In genomic region chr2:125606220-125606845, GRCm38 (mm10) we compare ENCODE assay signal across 10 mouse cellular contexts. TPM values are rescaled to one million over a fixed set of nuclear protein-coding genes. Genes with fewer than 3 reads are reported as not detected.
DNase-seq lines count a peak whose midpoint lies in the region; ATAC-seq and TF ChIP-seq lines count a peak whose summit lies in the region.
"Had no signal": no experiment of that assay in that cellular context is flagged by ENCODE, and none has a peak within 500 bp of the region (broad histone marks: within the 10 kb centered on the region; RNA-seq: fewer than 3 reads in every experiment).

No protein-coding gene starts in this region.

- intact Hi-C loops in heart, adult 2 months (cut with DNase I): no loop called here
- intact Hi-C loops in gastrocnemius, postnatal 36 days (cut with DNase I): loop anchor here (5.0 kb wide), 1 partner anchor 354 kb away; no protein-coding TSS in a partner anchor

- ATAC-seq in lung, embryonic 16.5 days (ENCODE audit: low read depth): peak; percentile 93
- no peak for ATAC-seq in CD4-positive, CD25-positive, alpha-beta regulatory T cell, adult 4 months
- ATAC-seq in megakaryocyte progenitor cell, adult 5-6 weeks (replicated peaks; ENCODE audit: poor library complexity): no peak

- no peak overlapping the region for H3K4me2 ChIP-seq in lung, embryonic 16.5 days (ENCODE audit: low read depth, low read length)

- peaks cover 2% of the 10 kb centered on the region; the same call in 1 of the 2 replicates for H3K4me1 ChIP-seq in heart, adult 2 months (ENCODE audit: control insufficient read depth, insufficient read depth, low read length)
- no peaks in the 10 kb centered on the region for H3K4me1 ChIP-seq in heart, embryonic 10.5 days
- H3K4me1 ChIP-seq in lung, embryonic 16.5 days (replicated peaks; ENCODE audit: control insufficient read depth, insufficient read depth, low read length): peaks cover 10% of the 10 kb centered on the region

- no peak overlapping the region for H3K9ac ChIP-seq in heart, adult 2 months (ENCODE audit: low read depth, low read length)
- no peak overlapping the region for H3K9ac ChIP-seq in lung, embryonic 16.5 days (ENCODE audit: low read length)

- no peak for TF ChIP-seq POLR2A in heart, adult 2 months (IDR thresholded peaks at IDR 0.05; ENCODE audit: insufficient read depth, low read depth, low read length)

- TF ChIP-seq CTCF in heart, adult 2 months (IDR thresholded peaks at IDR 0.05): no peak

- DNase-seq in heart, adult 2 months: peak; percentile 51 to 69
- no peak for DNase-seq in heart, embryonic 10.5 days (ENCODE audit: low spot score)
- DNase-seq in NIH3T3 (ENCODE audit: low read depth): peak; percentile 31
- peak; percentile 49 to 53 for DNase-seq in gastrocnemius, postnatal 36 days
- no peak for DNase-seq in B cell, adult 2 months
- DNase-seq: cerebellum, postnatal 36 days; kidney, adult 18-20 months had no signal

- no peak overlapping the region for H3K27ac ChIP-seq in heart, adult 2 months
- H3K27ac ChIP-seq in heart, embryonic 10.5 days: no peak overlapping the region
- H3K27ac ChIP-seq in lung, embryonic 16.5 days (ENCODE audit: low read length): peak overlapping the region; percentile 85

- no peaks in the 10 kb centered on the region for H3K36me3 ChIP-seq in heart, adult 2 months (ENCODE audit: control insufficient read depth, insufficient read depth, low read length)
- H3K36me3 ChIP-seq in heart, embryonic 10.5 days: peaks cover 71% of the 10 kb centered on the region
- peaks cover 21% of the 10 kb centered on the region for H3K36me3 ChIP-seq in lung, embryonic 16.5 days (ENCODE audit: control insufficient read depth, insufficient read depth, low read length)

- no peaks in the 10 kb centered on the region for H3K27me3 ChIP-seq in heart, adult 2 months (ENCODE audit: control insufficient read depth, insufficient read depth, low read length)
- no peaks in the 10 kb centered on the region for H3K27me3 ChIP-seq in heart, embryonic 10.5 days (ENCODE audit: insufficient read depth, poor library complexity, severe bottlenecking)
- H3K27me3 ChIP-seq in lung, embryonic 16.5 days (ENCODE audit: control insufficient read depth, insufficient read depth, low read depth, low read length): no peaks in the 10 kb centered on the region

- no peaks in the 10 kb centered on the region for H3K79me2 ChIP-seq in heart, adult 2 months (replicated peaks; ENCODE audit: control insufficient read depth, insufficient read depth, low read length)

- H3K4me3 ChIP-seq in heart, adult 2 months: no peak overlapping the region
- no peak overlapping the region for H3K4me3 ChIP-seq in heart, embryonic 10.5 days
- H3K4me3 ChIP-seq in lung, embryonic 16.5 days (ENCODE audit: low read length): no peak overlapping the region

- 62% methylated on average over 17 of the region's 17 CpGs for WGBS in heart, adult 2 months
- WGBS in heart, embryonic 10.5 days: 85% methylated on average over 17 of the region's 17 CpGs
- 49% methylated on average over 17 of the region's 17 CpGs for WGBS in lung, embryonic 16.5 days

- 0 out of 2 replicates have a peak, but pooled peaks have one; percentile 44 for TF ChIP-seq EP300 in heart, adult 2 months (IDR thresholded peaks at IDR 0.05; ENCODE audit: insufficient read depth, low read depth, low read length)

- no peaks in the 10 kb centered on the region for H3K9me3 ChIP-seq in heart, embryonic 10.5 days
- H3K9me3 ChIP-seq in lung, embryonic 16.5 days (ENCODE audit: control insufficient read depth, low read length): no peaks in the 10 kb centered on the region

RNA-seq across cellular contexts. Expression of gene Cep152, which starts 18.6 kb away (rescaled TPM):
- 1 to 10 TPM; 1.4 TPM for total RNA-seq in heart, adult 2 months (2021)
- 0.51 and 1.2 TPM in 2 replicates for polyA plus RNA-seq in heart, adult 2 months (2012; rRNA removed)
- polyA plus RNA-seq in heart, embryonic 10.5 days (2016; fragmentation: Nextera tagmentation; extraction: Ambion mirVana): 7.0 and 7.1 TPM in 2 replicates
- total RNA-seq in gastrocnemius, postnatal 36 days (2021): 1 to 10 TPM in 1 of 2 experiments, under 1 TPM in 1; 0.99 to 1.2 TPM
- polyA plus RNA-seq in lung, embryonic 16.5 days (2015; fragmentation: Nextera tagmentation; extraction: Ambion mirVana): 8.6 and 9.6 TPM in 2 replicates
- polyA plus RNA-seq in CD4-positive, CD25-positive, alpha-beta regulatory T cell, adult 4 months (2017; shearing (Covaris generic)): 1 to 10 TPM; 6.0 TPM
- 6.4 and 7.1 TPM in 2 replicates for total RNA-seq in megakaryocyte progenitor cell, adult 5-6 weeks (2015)
- total RNA-seq in megakaryocyte progenitor cell, adult 5-6 weeks (2017): 19.3 and 20.6 TPM in 2 replicates

Comparison
In these comparisons a context has a peak if more than half of its experiments do, and no peak if none do; other contexts are left out.
1. DNase-seq: peak in heart, adult 2 months (2 of 2), NIH3T3 (single experiment) and gastrocnemius, postnatal 36 days (2 of 2); none in heart, embryonic 10.5 days (single experiment) and B cell, adult 2 months (0 of 2).